Mouse (Mus musculus) liver, embryonic 14.5 days (tissue): Measurements from ENCODE around the gene Smyd3.

ENCODE experiments used
- CTCF ChIP-seq: IDR thresholded peaks from 2 replicates; pipeline ENCODE4 v1.5.1; 2016; ENCODE audit warnings: antibody characterized with exemption, low read depth, control low read depth
- EP300 ChIP-seq: IDR thresholded peaks from 2 replicates; pipeline ENCODE4 v1.6.1; 2016; ENCODE audit warnings: antibody characterized with exemption, low read depth

GRCm38 (mm10) chr1:179272351-179272750 is 245.5 kb downstream of the Smyd3 start:
- TF ChIP-seq CTCF: no peak
- TF ChIP-seq EP300: no peak
